Mouse (Mus musculus) CD8-positive naive resting alpha-beta T cell, adult 2 months (primary cell): ENCODE measurements around the gene Tec.

Experiments used
- DNase-seq, 2 experiments: peaks; one replicate each; pipeline ENCODE4 v3.0.0; 2022; ENCODE audit warnings: low read depth in 2 of 2, low spot score in 2 of 2

The Tec gene

GRCm38 (mm10) chr5:72854141-72854990 is 13.9 kb downstream of the Tec start:
- no peak for DNase-seq

- no peak for DNase-seq
Measured at GRCm38 (mm10) chr5:72853365-72853764, 14.9 kb downstream of the Tec start.

- DNase-seq: no peak
Measured at GRCm38 (mm10) chr5:72852301-72852995, 15.8 kb downstream of the Tec start.

GRCm38 (mm10) chr5:72851674-72852098 is 16.6 kb downstream of the Tec start:
- DNase-seq: no peak

- no peak for DNase-seq
Measured at GRCm38 (mm10) chr5:72850926-72851673, 17.2 kb downstream of the Tec start.

GRCm38 (mm10) chr5:72848889-72849435 is 19.3 kb downstream of the Tec start:
- DNase-seq: no peak

GRCm38 (mm10) chr5:72846712-72847111 is 21.6 kb downstream of the Tec start:
- DNase-seq: no peak

- no peak for DNase-seq
Measured at GRCm38 (mm10) chr5:72845928-72846630, 22.2 kb downstream of the Tec start.

- DNase-seq: no peak
Measured at GRCm38 (mm10) chr5:72844776-72845495, 23.3 kb downstream of the Tec start.

GRCm38 (mm10) chr5:72844294-72844693 is 24.0 kb downstream of the Tec start:
- DNase-seq: no peak

- DNase-seq: no peak
Measured at GRCm38 (mm10) chr5:72839655-72840054, 28.6 kb downstream of the Tec start.

GRCm38 (mm10) chr5:72838976-72839375 is 29.3 kb downstream of the Tec start:
- DNase-seq: no peak

- DNase-seq: no peak
Measured at GRCm38 (mm10) chr5:72835656-72836055, 32.6 kb downstream of the Tec start.

GRCm38 (mm10) chr5:72832904-72833765 is 35.1 kb downstream of the Tec start:
- DNase-seq: no peak

- no peak for DNase-seq
Measured at GRCm38 (mm10) chr5:72832191-72832590, 36.1 kb downstream of the Tec start.

GRCm38 (mm10) chr5:72830988-72831610 is 37.2 kb downstream of the Tec start:
- DNase-seq: no peak

GRCm38 (mm10) chr5:72829506-72830067 is 38.7 kb downstream of the Tec start:
- DNase-seq: no peak

GRCm38 (mm10) chr5:72828401-72828800 is 39.9 kb downstream of the Tec start:
- no peak for DNase-seq
